Mouse (Mus musculus) granulocyte monocyte progenitor cell, adult 5-6 weeks (primary cell): Measurements from ENCODE around the gene Bpgm. TPM values are rescaled to one million over a fixed set of nuclear protein-coding genes. Genes with fewer than 3 reads are reported as not detected.

Source experiments
- ATAC-seq: replicated peaks from 2 replicates; pipeline ENCODE4 v1.8.0; 2016; ENCODE audit warnings: mild to moderate bottlenecking, moderate TSS enrichment, inconsistent platforms; ENCODE audit not compliant: poor library complexity, severe bottlenecking
- total RNA-seq, 2 experiments: library from RNA; stranded (forward) in 1 of 2; stranded (reverse) in 1 of 2; fragments of 200-712, 200-1000 nt in 1 of 2; fragments of >200 nt in 1 of 2; fragmentation: Nextera tagmentation in 1 of 2; gene quantifications; 2 replicates each; pipeline ENCODE4 v1.2.3; 2014 to 2017

Gene Bpgm
- total RNA-seq, 2 experiments from 2014 or later, result 8.7 to 11.5 TPM

DNA sequence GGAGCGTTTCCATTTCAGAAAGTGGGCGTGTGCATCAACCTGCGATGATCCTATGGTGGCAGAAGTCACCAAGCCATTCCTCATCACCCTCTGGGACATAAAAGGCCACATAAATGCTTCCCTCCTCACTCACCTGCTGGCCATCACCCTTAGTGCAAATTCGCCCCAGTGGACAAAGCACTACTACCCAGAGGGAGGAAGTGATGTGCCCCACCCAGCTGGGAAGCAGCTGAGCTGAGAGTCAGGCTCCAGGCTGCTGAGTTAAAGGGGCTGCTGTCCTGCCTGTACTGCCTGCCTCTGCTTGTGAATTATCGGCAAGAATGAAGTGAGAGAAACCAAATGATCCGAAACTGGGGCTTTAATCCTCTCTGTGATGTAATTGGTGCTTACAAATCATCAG is 49.9 kb downstream of the Bpgm start:
- no peak for ATAC-seq

DNA sequence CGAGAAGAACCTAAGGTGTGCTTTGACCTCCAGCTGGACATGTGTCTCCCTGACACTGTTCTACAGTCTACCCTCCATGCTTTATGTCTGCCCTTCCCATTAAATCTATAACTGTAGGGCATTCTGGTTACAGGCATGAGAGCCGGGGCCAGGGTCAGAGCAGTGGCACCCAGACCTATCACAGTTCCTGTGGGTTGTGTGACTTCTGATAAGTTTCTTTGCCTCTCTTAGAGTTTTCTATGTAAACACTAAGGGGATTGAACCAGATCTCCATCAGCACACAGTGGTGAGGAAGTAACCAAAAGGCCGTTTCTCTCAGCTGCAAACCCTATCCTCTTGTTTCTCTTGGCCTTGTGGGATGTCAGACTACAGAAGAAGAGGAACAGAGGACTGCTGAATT is 50.4 kb downstream of the Bpgm start:
- ATAC-seq, result no peak

DNA sequence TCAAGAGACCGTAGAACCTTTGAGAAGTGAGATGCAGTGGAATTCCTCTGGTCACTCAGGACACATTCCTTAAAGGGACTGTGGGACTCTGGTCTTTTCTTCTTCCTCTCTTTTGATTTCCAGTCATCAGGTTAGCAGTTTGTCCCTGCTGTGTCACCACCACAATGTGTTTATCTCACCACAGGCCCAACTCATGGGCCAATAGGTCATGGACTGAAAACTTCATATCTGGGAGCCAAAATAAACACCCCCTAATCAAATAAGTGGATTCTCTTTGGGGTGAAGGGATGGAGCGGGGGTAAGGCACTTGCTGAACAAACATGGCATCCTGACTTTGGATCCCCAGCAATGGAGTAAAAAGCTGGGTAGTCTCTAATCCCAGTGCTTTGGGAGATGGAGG is 52.1 kb downstream of the Bpgm start:
- ATAC-seq, result no peak

DNA sequence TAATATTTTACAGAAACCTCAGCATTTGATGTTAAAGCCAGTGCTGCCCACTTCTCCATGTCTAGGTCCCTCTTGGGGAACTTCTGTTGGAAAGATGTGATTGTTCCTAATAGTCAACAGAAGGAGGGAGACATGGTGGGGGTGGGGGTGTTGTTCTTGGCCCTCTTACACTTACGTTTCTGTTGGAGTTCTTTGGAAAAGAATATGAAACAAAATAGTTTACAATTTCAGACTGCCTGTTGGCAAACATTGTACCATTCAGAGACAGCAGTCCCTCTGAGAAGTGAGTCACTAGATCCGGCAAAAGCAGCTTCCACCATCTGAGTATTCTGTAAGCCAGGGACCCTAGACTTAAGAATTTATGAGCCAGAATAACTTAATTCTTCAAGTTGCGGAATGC is 54.0 kb downstream of the Bpgm start:
- ATAC-seq, result no peak

DNA sequence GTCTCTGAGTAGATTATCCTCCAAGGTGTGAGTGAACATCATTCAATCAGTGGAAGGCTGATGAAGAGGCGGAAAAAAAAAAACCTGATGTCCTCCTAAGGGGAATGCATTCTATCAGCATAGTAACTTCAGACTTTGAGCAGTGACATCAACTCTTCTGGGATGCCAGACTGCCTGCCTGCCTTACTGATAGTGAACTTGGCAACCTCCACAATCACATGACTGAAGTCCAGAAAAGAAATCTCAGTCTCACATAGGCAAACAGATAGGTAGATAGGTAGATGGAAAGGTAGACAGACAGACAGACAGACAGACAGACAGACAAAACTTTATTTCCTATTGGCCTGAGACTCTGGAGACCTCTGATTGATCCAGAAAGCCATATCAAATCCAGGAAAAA is 57.0 kb downstream of the Bpgm start:
- no peak for ATAC-seq

DNA sequence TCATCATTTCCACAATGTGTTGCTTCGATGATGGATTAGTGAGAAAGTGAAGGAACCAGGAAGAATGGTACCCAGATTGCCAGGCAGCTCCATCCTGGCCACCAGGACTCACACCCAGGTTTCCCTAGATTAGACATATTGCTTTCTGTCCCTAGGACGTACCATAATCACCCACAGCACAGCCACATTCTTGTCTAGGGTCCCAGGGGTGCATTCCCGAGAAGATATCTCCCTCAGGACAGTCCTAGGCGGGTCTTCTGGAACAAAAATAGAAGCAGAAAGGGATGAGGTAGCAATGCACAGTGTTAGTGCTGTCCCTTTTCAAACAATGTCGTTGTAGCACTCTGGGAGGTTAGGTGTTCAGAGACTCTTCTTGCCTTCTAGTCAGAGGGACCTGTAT is 57.9 kb downstream of the Bpgm start:
- ATAC-seq, result no peak

DNA sequence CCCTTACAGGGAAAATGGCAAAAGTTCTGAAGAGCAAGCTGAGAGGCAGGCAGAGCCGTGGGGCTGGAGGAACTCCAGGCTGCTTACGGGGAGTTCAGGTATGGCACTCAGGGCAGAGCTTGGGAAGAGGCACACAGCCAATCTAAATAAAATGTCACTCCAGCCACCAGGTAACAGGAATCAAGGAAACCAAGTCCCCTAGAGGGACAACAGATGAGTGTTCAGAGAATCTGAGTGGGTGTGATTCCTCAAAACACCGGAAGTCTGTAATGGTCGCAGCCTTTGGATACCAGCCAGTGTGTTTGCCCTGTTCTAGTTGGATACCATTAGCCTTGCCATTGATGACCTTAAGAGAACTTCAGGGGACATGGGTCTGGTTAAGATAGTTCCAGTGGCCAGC is 66.9 kb downstream of the Bpgm start:
- no peak for ATAC-seq

DNA sequence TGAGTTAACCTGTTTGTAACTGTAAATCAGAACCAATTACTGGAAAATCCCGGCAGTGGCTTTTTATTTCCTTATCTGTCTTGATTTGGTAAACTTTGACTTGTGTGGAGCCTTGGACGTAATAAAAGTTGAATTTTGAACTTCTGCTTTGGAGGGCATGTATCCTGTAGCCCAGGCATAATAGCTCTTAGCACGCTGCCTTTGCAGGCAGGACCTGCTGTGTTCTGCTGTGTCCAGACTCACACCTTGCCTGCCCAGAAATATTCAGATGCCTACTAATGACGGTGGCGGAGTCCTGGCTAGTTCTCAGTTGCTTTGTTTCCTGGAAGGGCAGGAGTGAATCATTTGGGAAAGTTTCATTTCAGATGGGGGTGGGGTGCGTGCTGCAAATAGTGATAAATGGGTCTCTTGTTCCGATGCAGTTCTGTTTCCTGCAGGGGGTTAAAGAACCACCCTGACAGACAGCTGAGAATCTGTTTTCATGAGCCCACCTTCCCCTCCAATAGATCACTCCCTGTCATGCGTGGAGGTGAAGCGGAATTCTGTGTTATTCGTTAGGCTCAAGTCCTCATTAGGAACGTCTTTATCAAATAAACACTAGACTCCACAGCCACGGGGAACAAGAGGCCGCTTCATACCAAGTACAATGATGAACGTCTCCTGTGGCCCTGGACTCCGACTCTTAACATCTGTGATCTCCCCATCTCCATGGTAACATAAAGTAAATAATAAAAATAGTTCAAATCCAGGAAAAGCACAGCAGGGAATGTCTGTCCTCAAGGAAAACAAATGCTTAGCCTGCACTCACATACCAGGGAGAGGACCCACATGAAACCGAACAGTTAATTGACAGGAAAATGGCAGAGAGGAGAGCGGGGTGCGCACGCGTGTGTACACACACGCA is 67.5 kb downstream of the Bpgm start:
- no peak for ATAC-seq

DNA sequence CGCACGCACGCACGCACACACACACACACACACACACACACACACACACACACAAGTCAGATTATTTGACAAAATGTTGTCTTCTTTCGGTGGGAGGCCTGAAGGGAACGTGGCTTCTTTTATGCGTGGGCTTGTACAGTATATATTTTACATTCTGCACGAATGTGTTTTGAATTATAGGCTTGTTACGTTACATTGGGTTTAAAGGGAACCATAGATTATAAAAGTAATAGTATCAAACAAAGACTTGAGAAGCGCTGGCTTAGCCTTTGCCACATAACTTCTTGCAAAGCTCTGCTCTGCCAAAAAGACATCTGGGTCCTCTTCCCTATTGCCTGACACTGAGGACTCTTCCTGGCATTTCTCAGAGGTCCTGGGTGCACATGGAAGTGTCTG is 68.2 kb downstream of the Bpgm start:
- no peak for ATAC-seq

DNA sequence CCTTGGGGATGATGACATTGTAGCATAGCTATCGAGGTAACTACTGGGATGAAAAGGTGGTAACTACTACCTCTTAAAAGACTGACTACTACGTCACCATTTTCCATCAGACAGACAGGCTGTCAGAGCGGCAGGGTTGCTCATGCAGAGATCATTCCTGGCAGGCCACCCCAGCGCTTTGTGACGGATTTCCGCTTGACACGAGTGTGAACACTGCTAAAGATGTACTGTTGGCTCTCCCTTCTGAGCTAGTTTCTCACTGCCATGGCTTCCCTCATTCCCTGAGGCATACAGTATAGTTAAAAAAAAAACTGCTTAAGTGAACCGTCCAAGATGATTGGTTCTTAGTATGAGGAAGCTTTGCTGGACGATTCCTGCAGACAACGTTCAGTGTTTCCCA is 69.3 kb downstream of the Bpgm start:
- ATAC-seq, result no peak

DNA sequence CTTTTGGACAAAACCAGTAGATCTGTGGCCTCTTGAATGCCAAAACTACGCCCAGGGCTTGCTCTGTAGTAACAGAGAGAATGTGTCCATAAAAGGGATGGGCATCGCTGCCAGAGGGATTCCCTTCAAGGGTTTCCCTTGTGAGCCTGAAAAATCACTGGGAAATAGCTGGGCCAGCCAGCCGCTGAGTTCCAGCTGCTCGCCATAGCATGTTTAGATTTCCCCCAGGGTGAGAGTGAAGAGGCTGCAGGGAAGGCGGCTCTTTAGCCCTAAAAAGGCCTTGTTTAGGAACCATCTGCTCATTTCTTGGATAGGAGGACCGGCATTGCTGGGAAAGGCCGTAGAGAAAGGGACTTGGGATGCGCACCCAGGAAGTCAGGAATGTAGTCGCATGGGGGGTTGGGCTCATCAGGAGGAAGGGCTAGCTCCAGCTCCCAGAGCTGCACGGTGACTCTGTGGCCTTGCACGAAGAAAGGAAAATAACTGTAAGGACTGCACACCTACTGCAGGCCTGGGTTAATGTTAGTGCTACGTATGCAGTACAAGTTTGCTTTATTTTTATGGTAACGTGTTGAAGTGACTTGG is 72.5 kb downstream of the Bpgm start:
- ATAC-seq, result no peak

DNA sequence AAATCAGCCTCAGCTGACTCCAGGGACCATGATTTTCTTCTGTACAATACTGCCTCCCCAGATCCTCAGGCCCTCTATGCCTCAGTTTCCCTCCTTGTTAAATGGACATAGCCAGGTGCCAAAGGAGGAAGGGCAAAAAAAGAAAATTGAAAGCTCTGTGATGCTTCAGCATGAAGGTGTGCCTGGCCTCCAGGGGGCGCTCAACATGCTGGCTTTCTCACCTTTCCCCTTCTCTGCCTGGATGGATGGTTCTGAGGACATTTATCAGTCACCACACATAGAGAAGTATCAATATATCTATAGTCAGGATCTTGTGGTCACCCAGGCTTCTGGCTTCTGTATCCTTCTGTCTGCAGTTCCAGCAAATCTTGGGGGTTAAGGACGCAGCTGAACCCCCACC is 73.0 kb downstream of the Bpgm start:
- ATAC-seq, result no peak

DNA sequence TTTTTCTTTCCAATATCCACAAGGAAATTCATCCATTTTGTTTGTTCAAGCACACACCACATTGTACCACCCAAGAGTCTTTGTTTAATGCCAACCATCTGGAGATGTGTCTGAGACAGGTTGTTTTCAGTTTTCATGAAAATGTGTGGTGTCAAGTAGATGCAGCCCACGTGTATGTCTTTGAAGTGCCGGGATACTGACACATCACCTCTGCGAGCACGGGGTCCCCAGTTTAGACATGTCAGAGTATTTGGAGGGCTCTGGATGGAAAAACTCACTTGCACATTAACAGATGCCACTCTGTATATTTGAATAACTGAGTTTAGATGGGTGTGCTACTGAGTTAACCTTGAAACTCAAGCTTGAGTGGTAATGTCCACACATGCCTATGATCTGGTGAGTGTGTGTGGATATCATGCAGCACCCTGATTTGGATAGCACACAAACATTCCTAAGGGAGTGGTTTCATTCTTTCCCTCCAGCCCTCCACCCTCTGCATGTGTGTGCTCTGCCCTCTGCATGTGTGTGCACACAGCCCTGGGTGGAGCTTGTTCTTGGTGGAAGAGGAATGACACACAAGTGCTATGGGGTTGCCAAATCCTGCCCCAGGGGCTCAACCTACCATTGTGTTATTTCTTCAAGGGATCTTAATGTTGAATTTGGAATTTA is 76.6 kb downstream of the Bpgm start:
- ATAC-seq, result no peak

DNA sequence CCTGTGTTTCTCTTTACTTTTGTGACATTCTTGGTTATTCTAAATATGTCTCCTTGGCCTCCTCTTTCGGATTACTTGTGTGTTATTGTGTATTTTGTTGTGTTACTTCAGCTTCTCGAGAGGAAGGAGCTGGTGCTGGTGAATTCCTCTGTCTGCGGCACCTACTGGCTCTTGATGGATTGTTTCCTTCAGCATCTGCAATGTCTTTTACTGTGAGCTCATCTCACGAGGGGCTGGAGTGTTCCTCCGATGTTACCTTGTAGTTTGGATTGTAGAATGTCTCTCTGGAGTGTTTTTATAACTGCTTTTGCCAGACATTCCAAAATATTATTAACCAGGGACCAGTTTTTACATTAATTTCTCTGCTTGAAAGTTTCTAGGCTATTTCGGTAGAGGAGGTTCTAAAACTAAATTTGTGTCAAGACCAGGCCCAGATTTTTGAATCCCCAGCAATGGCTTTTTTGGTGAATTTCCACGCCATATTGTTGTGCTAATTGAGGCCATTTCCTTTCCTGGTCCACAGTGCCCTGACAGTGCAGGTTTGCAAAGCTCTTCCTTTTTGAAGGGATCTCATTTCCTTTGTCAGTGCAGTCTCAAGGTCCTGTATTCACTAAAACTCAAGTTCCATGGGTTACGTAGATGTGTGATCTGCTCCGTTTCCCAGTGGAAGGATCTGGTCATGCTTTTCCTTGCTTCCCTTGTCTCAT is 78.4 kb downstream of the Bpgm start:
- ATAC-seq, result no peak

Other genes with a start within 250 kb of the Bpgm start
- gene Akr1b3, start 158.7 kb upstream of the Bpgm start, total RNA-seq (2014; fragmentation: Nextera tagmentation), result 276 and 347 TPM in 2 replicates
- 156 and 169 TPM in 2 replicates for gene Akr1b3, start 158.7 kb upstream of the Bpgm start, total RNA-seq (2017)
- not detected in 2 replicates for gene Akr1b8, start 122.1 kb upstream of the Bpgm start, total RNA-seq (2014; fragmentation: Nextera tagmentation)
- gene Akr1b8, start 122.1 kb upstream of the Bpgm start, total RNA-seq (2017), result not detected in 2 replicates
- gene Akr1b10, start 92.0 kb upstream of the Bpgm start, total RNA-seq (2014; fragmentation: Nextera tagmentation), result 37.8 and 58.6 TPM in 2 replicates
- gene Akr1b10, start 92.0 kb upstream of the Bpgm start, total RNA-seq (2017), result 29.6 and 31.5 TPM in 2 replicates
- gene Akr1b7, start 63.9 kb upstream of the Bpgm start, total RNA-seq (2014; fragmentation: Nextera tagmentation), result not detected in 2 replicates
- gene Akr1b7, start 63.9 kb upstream of the Bpgm start, total RNA-seq (2017), result not detected in 2 replicates
- gene Cald1, start 122.3 kb downstream of the Bpgm start, total RNA-seq (2014; fragmentation: Nextera tagmentation), result not detected in 2 replicates
- 0.39 and 0.77 TPM in 2 replicates for gene Cald1, start 122.3 kb downstream of the Bpgm start, total RNA-seq (2017)